Mouse (Mus musculus) liver (tissue): ENCODE data around the gene Tpst1.

Experiments
- DNase-seq: peaks from one replicate; pipeline ENCODE4 v3.0.0-alpha.2; 2020; ENCODE audit warnings: mixed read lengths

Gene Tpst1

DNA sequence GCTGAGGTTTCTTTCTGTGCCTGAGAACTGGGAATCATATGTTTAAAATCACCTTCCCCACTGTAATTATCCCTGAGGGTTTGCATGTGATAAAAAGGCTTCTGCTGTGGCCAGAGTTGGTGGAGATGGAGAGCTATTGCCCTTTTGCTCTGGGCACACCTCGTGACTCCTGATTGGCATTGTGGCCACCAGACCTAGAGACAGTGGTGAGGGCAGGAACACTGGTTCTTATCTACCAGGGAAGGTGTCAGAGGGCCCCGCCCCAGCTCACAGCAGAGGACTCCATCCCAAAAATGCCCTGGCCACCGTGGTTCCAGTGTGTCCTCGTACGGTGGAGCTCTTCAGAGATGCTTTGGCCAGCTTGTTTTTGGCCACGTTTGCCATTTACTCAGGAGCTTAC lies 20.2 kb upstream of the Tpst1 start:
- no peak for DNase-seq

- DNase-seq: no peak
Observed at GRCm38 (mm10) chr5:130055688-130056087, 17.4 kb upstream of the Tpst1 start.

DNA sequence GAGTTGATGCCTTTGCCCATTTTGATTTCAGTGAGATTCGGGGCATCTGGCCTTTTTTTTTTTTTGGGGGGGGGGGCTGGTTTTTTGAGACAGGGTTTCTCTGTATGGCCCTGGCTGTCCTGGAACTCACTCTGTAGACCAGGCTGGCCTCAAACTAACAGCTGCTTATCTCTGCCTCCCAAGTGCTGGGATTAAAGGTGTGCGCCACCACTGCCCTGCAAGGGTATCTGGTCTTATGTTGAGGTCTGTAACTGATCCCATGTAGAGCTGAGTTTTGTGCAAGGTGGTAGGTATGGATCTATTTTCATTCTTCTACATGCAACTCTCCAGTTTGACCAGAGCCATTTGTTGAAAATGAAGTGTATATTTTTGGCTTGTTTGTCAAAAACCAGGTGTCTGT lies 16.8 kb upstream of the Tpst1 start:
- DNase-seq: no peak

GRCm38 (mm10) chr5:130059413-130060328 lies 13.5 kb upstream of the Tpst1 start:
- DNase-seq: no peak

DNA sequence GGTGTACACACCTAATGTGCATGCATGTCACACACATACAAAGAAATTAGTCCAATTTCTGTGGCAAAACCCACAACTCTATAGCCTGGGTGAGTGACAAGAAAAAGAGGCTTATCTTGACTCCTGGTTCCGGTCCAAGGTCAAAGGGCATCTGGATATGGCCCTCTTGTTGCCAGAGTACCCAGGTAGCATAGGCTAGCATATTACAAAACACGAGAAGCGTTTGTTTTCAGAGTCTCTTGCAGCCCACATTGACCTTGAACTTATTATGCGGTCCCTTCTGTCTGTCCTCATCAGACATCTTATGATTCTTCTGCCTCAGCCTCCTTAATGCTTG lies 12.8 kb upstream of the Tpst1 start:
- DNase-seq: no peak

DNA sequence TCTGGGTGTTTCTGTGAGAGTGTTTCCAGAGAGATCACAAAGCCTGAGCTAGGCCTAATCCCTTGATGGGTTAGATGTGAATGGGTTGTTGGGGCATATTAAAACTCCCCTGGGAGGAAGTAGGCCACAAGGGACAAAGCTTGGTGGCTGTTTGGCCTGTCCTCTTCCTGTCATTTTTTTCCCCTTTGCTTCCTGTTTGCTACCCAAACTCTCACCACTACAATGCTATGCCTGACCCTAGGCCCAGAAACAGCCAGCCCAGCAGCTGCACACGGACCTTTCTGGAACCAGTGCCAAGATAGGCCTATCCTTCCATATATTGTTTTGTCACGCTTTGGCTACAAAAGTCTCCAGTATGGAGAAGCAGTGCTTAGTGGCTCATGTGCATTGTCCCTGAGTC lies 11.0 kb upstream of the Tpst1 start:
- DNase-seq: no peak

- no peak for DNase-seq
Observed at GRCm38 (mm10) chr5:130063760-130064159, 9.4 kb upstream of the Tpst1 start.

DNA sequence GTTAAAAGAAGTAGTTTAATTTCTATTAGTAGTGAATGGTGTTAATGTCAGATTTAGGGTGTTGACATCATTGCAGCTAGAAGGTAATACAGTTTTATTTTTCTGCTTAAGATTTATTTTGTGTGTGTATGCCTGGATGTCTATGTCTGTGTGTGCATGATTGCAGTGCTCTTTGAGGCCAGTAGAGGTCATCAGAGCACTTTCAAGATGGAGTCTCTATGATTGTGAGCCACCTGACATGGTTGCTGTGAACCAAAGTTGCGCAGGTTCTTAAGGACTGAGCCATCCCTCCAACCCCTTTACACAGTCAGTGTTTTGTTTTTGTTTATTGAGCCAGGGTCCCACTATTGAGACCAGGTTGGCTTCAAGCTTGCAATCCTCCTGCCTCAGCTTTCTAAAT lies 7.5 kb upstream of the Tpst1 start:
- DNase-seq: no peak

GRCm38 (mm10) chr5:130067841-130068264 lies 5.3 kb upstream of the Tpst1 start:
- peak; percentile 47 for DNase-seq

DNA sequence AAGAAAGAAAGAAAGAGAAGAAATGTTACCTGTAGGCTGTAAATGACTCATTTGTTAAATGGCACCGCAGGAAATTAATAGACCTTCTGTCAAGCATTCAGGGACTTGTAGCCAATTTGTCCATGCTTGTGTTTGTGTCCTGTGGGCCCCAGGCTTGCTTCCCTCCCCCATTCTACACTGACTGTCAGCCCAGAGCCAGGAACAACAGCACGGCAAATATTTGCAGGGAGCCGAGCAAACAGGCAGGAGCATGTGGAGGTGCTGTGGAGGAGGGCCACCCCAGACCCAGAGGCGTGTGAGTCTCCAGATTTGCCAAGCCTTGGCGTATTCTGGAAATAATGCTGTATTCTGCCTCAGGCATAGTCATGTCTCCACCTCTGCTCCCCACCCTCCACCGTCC lies 1.4 kb downstream of the Tpst1 start:
- peak; percentile 40 for DNase-seq

- no peak for DNase-seq
Observed at GRCm38 (mm10) chr5:130076396-130076795, 3.3 kb downstream of the Tpst1 start.

GRCm38 (mm10) chr5:130078096-130078833 lies 5.1 kb downstream of the Tpst1 start:
- no peak for DNase-seq

DNA sequence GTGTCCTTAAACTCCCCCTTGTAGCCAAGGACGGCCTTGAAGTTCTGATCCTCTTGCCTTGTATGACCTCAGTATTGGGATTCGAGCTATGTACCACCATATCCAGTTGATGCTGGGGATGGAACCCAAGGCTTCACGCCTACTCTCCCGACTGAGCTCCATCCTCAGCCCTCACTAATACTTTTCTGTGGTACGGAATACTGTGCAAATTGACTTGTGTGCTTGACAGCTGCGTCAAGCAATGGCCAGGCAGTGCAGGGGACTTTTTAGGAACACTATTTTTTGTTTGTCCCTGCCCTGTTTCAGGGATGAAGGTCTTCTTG lies 5.7 kb downstream of the Tpst1 start:
- no peak for DNase-seq

DNA sequence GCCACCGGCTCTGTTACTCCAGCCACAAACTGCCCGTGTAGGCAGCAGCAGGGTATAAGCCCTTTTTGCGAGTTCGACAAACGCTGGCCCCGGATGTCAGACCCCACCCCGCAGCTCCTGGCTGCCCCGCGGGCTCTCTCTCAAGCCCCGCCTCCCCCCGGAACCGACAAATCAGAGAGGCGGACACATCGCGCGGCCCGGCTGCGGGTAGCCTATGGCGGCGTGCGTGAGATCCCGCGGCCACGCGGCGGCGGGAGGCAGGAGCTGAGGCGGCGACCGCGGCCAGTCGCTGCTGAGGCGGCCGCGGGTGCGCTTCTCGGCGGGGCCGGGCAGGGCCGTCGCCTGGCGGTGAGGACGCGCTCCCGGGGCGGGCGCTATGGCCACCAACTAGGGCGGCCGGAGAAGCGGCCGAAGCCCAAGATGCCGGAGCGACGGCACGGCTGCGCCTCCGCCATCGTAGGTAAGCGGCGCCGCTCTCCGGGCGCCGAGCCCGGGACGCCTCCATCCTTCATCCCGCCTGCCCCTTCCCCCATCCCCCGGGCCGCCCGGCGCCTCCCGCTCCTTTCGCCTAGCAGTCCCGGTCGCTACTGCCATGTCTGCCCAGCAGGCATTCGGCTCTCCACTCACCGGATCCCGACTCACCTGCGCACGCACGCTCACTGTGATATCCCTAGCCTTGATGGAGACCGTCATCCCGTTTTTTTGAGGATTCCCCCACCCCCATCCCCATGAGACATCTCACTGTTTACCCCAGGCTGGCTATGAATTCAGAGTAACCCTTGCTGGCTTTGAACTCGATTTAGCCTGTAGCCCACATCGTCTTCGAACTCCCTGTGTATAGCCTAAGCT lies 6.3 kb downstream of the Tpst1 start:
- peak; percentile 94 for DNase-seq

GRCm38 (mm10) chr5:130080051-130080681 lies 7.0 kb downstream of the Tpst1 start:
- peak; percentile 50 for DNase-seq

DNA sequence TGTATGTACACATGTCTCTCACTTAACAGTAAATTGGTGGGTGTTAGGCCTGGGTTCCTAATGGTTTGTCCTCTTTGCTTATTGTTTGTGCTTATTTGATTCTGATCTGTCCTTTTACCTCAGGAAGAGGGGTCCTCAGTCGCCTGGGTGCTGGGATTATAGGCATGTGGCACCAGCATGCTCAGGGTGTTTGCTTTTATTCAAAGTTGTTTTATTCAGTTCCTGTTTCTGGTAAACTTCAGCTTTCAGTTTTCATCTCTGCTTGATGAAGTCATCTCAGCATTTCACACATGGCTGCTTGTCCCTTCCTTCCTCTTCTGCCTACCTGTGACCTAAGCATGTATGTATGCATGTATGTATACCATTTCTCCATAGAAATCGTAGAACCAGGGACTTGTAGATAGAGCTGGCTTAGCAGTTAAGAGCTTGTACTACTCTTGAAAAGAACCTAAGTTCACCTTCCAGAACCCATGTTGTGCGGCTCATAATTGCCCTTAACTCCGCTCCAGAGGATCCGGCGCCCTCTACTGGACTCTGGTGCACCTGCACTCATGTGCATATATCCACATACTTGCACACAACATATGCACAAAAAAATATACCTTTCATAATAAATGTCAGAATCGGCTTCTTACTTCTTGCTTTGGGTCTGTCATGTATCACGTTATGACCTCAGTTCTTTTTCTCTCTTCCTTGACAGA lies 8.2 kb downstream of the Tpst1 start:
- DNase-seq: peak; percentile 33

DNA sequence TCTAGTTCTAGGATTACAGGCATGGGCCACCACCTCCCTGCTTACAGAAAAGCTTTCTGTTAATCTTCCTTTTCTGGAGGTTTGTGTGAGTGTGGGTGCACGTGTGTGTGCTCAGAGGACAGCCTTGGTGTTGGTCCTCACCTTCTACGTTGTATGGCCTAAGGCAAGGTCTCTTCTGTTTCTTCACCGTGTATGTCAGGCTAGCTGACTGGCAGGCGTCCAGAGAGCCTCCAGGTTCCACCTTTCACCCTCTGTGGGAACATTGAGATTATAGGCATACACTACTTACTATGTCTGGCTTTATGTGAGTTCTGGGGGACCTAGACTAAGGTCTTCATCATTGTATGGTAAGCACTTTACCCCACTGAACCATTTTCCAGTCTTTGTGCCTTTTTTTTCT lies 9.3 kb downstream of the Tpst1 start:
- DNase-seq: no peak

DNA sequence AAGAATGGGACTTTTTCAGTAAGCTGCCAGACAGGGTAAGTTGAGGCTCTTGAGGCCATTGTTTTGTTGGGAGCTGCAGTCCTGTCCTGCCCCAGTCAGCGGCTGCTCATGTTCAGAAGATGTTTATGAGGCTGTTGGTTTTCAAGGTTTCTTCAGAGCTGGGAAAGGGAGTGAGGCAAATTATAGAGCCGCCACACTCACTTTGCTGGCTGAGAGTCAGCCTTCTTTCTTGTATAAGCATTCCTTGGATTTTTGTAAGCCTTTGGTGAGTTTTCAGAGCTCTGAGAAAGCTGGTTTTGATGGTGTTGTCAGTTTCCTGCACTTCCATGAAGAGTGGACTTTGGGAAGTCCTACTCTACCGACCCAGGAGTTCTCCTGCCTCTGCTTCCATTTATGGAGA lies 11.1 kb downstream of the Tpst1 start:
- no peak for DNase-seq

DNA sequence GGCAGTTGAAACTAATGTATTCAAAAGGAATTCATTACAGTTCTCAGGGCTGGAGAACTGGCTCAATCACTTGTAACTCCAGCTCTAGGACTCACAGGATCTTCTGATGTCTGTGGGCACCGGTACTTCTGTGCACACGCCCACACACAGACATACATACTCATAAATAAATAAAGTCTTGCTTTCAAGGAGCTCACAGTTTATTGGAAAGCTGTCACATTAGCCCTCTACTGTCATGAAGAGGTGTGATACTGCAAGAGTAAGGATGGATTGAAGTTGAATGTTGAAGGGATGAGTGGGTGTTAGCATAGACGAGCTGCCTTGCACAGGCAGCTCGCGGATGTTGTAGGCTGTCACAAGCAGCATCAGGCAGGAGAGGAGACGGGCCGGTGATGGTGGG lies 14.9 kb downstream of the Tpst1 start:
- no peak for DNase-seq

DNA sequence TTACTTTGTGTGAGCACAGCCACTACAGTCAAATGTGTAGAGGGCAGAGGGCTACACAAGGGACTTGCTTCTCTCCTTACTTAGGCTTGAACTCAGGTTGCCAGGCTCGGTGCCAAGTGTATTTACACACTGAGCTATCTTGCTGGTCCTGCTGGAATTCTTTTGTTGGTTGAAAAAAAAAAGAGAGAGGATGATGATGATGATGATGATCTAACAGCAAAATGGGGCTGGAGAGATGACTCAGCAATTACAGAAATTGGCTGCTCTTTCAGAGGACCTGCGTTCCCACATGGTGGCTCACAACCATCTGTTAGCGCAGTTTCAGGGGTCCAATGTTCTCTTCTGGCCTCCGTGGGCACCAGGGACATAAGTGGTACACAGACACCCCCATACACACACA lies 15.5 kb downstream of the Tpst1 start:
- DNase-seq: no peak

GRCm38 (mm10) chr5:130089177-130089576 lies 16.1 kb downstream of the Tpst1 start:
- no peak for DNase-seq
